Mouse (Mus musculus) embryonic fibroblast, embryonic 13.5 days (primary cell): Measurements from ENCODE around the gene Slc16a6.

Source experiments
- CTCF ChIP-seq: IDR thresholded peaks from 2 replicates; pipeline ENCODE4 v1.5.1; 2011; ENCODE audit warnings: mild to moderate bottlenecking, control low read depth, low read length, moderate library complexity, borderline replicate concordance; ENCODE audit not compliant: insufficient read depth
- POLR2A ChIP-seq: IDR thresholded peaks from 2 replicates; pipeline ENCODE4 v1.6.1; 2011; ENCODE audit warnings: low read depth, mild to moderate bottlenecking, control low read depth, low read length, moderate library complexity

GRCm38 (mm10) chr11:109442166-109442730 is 31.1 kb downstream of the Slc16a6 start:
- no peak for TF ChIP-seq CTCF
- no peak for TF ChIP-seq POLR2A
